Mouse (Mus musculus): ENCODE results near the gene Vmp1.

GRCm38 (mm10) chr11:86718369-86718768 is 34.7 kb upstream of the Vmp1 start:
- no peak for TF ChIP-seq CTCF (IDR thresholded peaks at IDR 0.05; ENCODE audit: insufficient read depth, low read length)
- TF ChIP-seq POLR2A (IDR thresholded peaks at IDR 0.05; ENCODE audit: borderline replicate concordance, extremely low read depth, low read depth, low read length), result no peak

Data from lung, adult 2 months (tissue).